Mouse (Mus musculus): ENCODE results near the gene Plxnd1. TPM values are rescaled to one million over a fixed set of nuclear protein-coding genes. Genes with fewer than 3 reads are reported as not detected.

Plxnd1 gene
- total RNA-seq, 2 experiments from 2014 or later, result 65.6 to 80.3 TPM

GRCm38 (mm10) chr6:115987096-115987747 lies 7.6 kb downstream of the Plxnd1 start:
- DNase-seq, result no peak
- intact Hi-C loops (cut with DNase I; ENCODE audit: low total_unique reads), result no loop called here

DNA sequence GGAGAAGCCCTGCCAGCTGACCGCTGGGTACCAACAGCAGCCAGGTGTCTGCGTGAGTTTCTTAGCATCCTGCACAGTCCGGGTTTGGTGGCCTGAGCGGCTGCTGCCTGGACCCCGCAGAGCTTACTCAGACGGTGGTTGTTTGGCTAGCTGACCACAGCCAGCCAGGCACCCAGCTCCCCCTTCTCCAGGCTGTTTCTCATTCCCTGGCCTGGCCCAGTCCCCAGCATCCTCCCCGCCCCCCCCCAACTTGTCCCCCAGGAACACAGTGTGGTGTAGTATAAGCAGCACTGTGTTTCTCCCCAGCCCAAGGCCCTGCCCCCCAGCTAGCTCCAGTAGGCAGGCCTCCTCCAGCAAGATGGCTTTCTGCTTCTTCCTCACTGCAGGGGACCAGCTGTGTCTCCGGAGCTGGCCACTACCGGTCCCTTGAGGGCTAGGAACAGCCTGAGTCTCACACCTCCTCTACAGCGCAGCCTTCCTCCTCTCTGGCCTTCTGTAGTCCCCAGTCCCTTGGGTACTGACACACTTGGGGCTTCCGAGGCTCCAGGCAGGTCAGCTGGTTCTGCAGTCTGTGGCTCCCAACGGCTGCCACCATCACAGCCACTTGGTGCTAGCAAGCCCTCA lies 8.2 kb downstream of the Plxnd1 start:
- DNase-seq, result no peak
- intact Hi-C loops (cut with DNase I; ENCODE audit: low total_unique reads), result no loop called here

DNA sequence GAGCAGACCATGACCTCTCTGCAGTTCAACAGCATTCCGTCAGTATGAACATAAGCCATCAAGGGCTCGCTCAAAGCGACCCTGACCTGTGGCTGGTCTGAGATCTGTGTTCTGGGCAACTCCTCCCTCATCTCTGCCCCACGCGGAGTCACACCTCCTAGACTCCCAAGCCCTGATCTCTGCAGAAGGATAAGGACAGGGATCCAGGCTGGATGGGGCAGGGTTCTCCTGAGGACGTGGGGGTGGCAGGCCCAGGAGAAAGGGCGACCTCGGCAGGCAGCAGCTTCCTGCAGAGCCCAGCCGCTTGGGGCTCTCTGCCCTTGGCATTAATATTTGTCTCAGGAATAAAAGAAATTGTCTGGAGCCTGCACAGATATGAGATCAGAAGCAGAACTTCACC lies 9.2 kb downstream of the Plxnd1 start:
- intact Hi-C loops (cut with DNase I; ENCODE audit: low total_unique reads), result no loop called here
- no peak for DNase-seq

GRCm38 (mm10) chr6:115984580-115984979 lies 10.2 kb downstream of the Plxnd1 start:
- DNase-seq, result no peak
- intact Hi-C loops (cut with DNase I; ENCODE audit: low total_unique reads), result no loop called here

GRCm38 (mm10) chr6:115983306-115984038 lies 11.3 kb downstream of the Plxnd1 start:
- no peak for DNase-seq
- intact Hi-C loops (cut with DNase I; ENCODE audit: low total_unique reads), result no loop called here

- intact Hi-C loops (cut with DNase I; ENCODE audit: low total_unique reads), result no loop called here
- DNase-seq, result no peak
Observed at GRCm38 (mm10) chr6:115982889-115983288, 11.9 kb downstream of the Plxnd1 start.

DNA sequence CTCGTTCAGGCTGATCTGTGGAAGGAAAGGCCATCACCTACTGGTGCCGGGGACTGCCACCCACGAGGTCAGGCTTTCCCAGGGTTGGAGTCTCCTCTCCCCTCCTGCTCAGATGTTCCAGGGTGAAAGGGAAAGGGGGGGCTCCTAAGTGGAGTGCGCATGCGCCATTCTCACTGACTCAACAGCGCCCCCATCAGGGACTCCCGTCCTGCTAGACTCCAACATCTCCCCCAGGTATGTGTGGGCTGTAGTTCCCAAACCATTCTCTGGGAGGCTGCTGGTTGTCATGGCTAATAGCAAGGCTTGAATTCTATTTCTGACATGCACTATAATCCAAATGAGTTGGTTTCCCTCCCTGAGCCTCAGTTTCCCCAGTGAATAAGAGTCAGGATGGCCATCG lies 16.2 kb downstream of the Plxnd1 start:
- DNase-seq, result no peak
- intact Hi-C loops (cut with DNase I; ENCODE audit: low total_unique reads), result no loop called here

DNA sequence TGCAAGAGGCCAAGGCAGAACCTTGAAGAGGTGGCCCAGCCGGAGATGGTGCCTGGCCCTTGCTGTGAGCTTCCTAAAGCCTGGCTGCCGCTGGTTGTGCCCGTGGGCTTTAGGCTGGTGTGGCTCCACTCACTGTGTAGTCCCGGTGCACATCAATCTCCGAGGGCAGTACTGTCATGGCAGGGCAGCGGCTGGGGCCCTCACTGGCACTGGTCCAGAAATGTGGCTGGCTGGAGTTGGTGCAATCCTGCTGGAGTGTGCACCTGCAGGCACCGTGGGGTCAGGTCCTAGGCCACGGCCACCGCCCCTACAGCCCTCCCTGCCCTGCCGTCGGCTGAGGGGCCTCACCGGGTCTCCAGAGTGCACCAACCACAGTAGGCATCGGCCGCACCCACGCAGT lies 17.0 kb downstream of the Plxnd1 start:
- DNase-seq, result no peak
- intact Hi-C loops (cut with DNase I; ENCODE audit: low total_unique reads), result no loop called here

DNA sequence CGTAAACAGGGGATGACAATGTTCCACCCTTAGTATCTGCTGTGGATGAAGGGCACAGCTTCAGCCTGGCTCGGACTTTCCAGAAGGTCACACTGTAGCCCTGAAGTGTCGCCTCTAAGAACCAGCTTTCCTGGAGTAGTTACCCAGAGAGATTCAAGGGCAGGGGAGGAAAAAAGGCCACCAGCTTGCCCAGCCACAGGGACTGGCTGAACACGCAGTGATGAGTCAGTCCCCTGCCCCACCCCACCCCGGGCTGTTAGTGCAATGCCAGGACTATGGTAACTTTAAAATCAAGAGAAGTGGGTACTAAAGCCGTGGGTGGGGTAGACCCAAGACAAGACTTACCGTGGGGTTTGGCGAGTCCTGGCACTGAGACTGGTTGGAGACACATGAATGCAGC lies 19.2 kb downstream of the Plxnd1 start:
- no peak for DNase-seq
- intact Hi-C loops (cut with DNase I; ENCODE audit: low total_unique reads), result no loop called here

DNA sequence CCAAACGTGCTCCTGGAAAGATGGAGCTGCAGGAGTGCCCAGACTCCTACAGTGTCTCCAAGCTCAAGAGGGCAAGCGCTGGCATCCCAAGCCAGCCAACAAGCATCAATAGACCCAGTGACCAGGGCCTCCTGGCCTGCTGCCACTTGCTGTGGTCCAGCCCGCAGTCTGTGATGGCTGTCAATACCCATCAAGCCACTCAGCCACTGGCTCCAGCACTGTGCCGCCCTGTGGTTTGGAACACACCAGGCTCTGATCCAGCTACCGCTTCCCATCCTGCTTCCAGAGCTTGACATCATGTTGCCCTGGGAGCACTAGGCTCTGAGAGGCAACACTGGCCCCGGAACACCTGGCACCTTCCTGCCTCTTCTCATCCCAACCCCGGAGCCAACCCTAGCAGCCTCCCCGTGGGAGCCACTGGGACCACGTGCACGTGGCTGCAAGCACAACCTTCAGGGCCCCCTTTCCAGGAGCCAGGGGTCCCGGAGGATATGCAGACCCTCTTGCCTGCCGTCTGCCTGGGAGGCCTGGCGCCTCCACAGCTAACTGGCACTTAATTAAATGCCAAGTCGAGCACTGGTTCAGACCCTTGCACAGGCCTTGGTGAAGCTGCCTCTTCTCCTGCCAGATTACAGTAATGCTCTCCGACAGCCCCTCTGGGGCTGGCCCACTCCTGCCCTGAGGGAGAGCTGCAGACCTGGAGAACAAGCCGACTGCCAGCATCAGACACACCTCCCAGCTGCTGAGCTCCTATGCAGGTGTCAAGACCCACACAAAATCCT lies 20.7 kb downstream of the Plxnd1 start:
- DNase-seq, result no peak
- intact Hi-C loops (cut with DNase I; ENCODE audit: low total_unique reads), result loop anchor here (5.0 kb wide), 1 partner anchor 72 kb away; no protein-coding TSS in a partner anchor

- intact Hi-C loops (cut with DNase I; ENCODE audit: low total_unique reads), result loop anchor here (5.0 kb wide), 1 partner anchor 71 kb away; no protein-coding TSS in a partner anchor
- DNase-seq, result no peak
Observed at GRCm38 (mm10) chr6:115973139-115973875, 21.5 kb downstream of the Plxnd1 start.

- DNase-seq, result peak; percentile 41
- intact Hi-C loops (cut with DNase I; ENCODE audit: low total_unique reads), result loop anchor here (5.0 kb wide), 1 partner anchor 70 kb away; no protein-coding TSS in a partner anchor
Observed at GRCm38 (mm10) chr6:115972083-115972764, 22.6 kb downstream of the Plxnd1 start.

DNA sequence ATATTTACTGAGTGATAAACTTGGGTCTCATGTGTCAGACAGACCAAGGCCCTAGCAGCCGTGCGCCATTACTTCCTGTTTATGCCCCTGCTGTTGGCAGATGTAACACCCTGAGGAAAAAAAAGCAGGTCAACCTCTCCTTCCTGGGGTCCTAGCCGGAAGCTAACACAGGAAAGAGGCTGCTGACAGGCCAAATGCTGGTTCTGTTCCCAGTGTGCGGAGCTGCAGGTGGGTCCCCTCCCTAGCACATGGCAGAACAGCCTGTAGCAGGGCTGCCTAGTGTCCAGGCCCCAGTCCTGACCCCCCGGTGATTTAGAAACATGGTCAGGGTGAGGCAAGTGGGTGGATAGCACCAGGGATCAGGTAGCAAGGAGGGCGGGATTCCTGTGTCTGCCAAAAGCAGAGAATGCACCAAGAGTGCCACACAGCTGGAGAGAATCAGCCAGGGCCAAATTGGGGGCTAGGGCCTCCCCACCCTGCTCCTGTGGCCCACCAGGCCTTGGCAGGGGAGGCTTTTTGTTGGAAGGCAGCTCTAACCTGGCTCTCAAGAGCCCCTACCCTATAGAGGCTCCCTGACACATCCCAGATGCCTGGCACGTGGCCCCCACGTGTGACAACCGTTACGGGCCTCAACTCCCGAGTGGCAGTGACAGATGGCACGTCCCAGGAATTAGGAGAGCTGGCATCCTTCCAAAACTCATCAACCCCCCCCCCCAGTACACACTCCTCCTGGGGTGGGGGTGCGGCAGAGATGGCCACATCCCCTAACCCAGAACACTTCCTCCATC lies 23.3 kb downstream of the Plxnd1 start:
- intact Hi-C loops (cut with DNase I; ENCODE audit: low total_unique reads), result loop anchor here (5.0 kb wide), 1 partner anchor 69 kb away; no protein-coding TSS in a partner anchor
- peak; percentile 44 for DNase-seq

- no peak for DNase-seq
- intact Hi-C loops (cut with DNase I; ENCODE audit: low total_unique reads), result loop anchor here (5.0 kb wide), 1 partner anchor 68 kb away; no protein-coding TSS in a partner anchor
Observed at GRCm38 (mm10) chr6:115969952-115970351, 24.9 kb downstream of the Plxnd1 start.

DNA sequence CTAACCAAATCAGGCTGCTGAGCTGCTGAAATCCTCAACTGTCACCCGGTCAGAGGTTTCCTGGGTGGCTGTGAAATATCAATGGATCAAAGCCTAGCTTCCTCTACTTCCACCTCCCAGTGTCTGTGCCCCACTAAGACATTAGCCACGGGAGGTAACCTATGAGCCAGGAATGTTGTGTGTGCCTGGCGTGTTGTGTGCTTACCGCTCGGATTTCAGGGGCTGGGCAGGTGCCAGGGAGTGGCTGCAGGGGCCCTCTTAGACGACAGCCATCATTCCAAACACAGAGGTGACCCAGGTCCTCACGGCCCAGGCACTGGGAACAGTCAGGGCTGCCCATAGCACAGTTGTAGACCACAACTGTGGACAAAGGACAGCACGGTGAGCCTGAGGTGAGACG lies 25.7 kb downstream of the Plxnd1 start:
- DNase-seq, result peak; percentile 39
- intact Hi-C loops (cut with DNase I; ENCODE audit: low total_unique reads), result no loop called here

GRCm38 (mm10) chr6:115968700-115969099 lies 26.1 kb downstream of the Plxnd1 start:
- no peak for DNase-seq
- intact Hi-C loops (cut with DNase I; ENCODE audit: low total_unique reads), result no loop called here

GRCm38 (mm10) chr6:115968086-115968485 lies 26.7 kb downstream of the Plxnd1 start:
- intact Hi-C loops (cut with DNase I; ENCODE audit: low total_unique reads), result no loop called here
- no peak for DNase-seq
